Mouse (Mus musculus) cerebral cortex, adult 2 months (tissue): ENCODE results near the gene Bbs1.

Experiments used
- WGBS: fragments of 180-500 bp; shearing (Covaris S2); methylation state at CpG from one replicate; pipeline ENCODE4 v1.1.7; 2018; 5-methylcytosine and 5-hydroxymethylcytosine counted together

Gene Bbs1

GRCm38 (mm10) chr19:4905979-4906794 is at the start of gene Bbs1:
TSS of gene Bbs1 (minus strand) at chr19:4906628.
- 4% methylated on average over 31 of the region's 31 CpGs for WGBS

- WGBS: 84% methylated on average over 9 of the region's 9 CpGs
These were observed 42.2 kb upstream of the Bbs1 start for GRCm38 (mm10) chr19:4948641-4949040.

- WGBS: 49% methylated on average over 6 of the region's 6 CpGs
These were observed 39.1 kb upstream of the Bbs1 start for GRCm38 (mm10) chr19:4945540-4945939.

GRCm38 (mm10) chr19:4943253-4943588 is 36.8 kb upstream of the Bbs1 start:
- 3% methylated on average over 13 of the region's 13 CpGs for WGBS

- 2% methylated on average over 44 of the region's 55 CpGs for WGBS
These were observed 36.3 kb upstream of the Bbs1 start, which contains the start of gene Peli3 for GRCm38 (mm10) chr19:4942551-4943252. TSS of gene Peli3 (minus strand) at chr19:4943127.

GRCm38 (mm10) chr19:4937444-4938310 is 31.2 kb upstream of the Bbs1 start:
- WGBS: 81% methylated on average over 17 of the region's 17 CpGs

GRCm38 (mm10) chr19:4936896-4937295 is 30.5 kb upstream of the Bbs1 start:
- 91% methylated on average over 2 of the region's 2 CpGs for WGBS

GRCm38 (mm10) chr19:4928781-4929180 is 22.4 kb upstream of the Bbs1 start:
- WGBS: 45% methylated on average over 5 of the region's 5 CpGs

- WGBS: under 1% methylated on average over 32 of the region's 32 CpGs
These were observed 21.6 kb upstream of the Bbs1 start, which contains the start of gene Dpp3 for GRCm38 (mm10) chr19:4927904-4928531. TSS of gene Dpp3 (minus strand) at chr19:4928287.

GRCm38 (mm10) chr19:4925121-4925860 is 18.9 kb upstream of the Bbs1 start:
- WGBS: 95% methylated on average over 11 of the region's 11 CpGs

GRCm38 (mm10) chr19:4919652-4920051 is 13.2 kb upstream of the Bbs1 start:
- 85% methylated on average over 6 of the region's 6 CpGs for WGBS

- 82% methylated on average over 10 of the region's 10 CpGs for WGBS
These were observed 10.4 kb upstream of the Bbs1 start for GRCm38 (mm10) chr19:4916827-4917226.

- WGBS: 95% methylated on average over 15 of the region's 15 CpGs
These were observed 9.6 kb upstream of the Bbs1 start for GRCm38 (mm10) chr19:4915924-4916603.

GRCm38 (mm10) chr19:4909376-4909775 is 2.9 kb upstream of the Bbs1 start:
- 92% methylated on average over 7 of the region's 7 CpGs for WGBS

GRCm38 (mm10) chr19:4908107-4908506 is 1.7 kb upstream of the Bbs1 start:
- WGBS: 80% methylated on average over 4 of the region's 4 CpGs

- 76% methylated on average over 3 of the region's 3 CpGs for WGBS
These were observed 6.5 kb downstream of the Bbs1 start for GRCm38 (mm10) chr19:4899888-4900287.

- 87% methylated on average over 9 of the region's 9 CpGs for WGBS
These were observed 7.5 kb downstream of the Bbs1 start for GRCm38 (mm10) chr19:4898972-4899371.

GRCm38 (mm10) chr19:4896780-4897520 is 9.5 kb downstream of the Bbs1 start:
- 70% methylated on average over 21 of the region's 21 CpGs for WGBS

GRCm38 (mm10) chr19:4891798-4892197 is 14.6 kb downstream of the Bbs1 start:
- WGBS: 84% methylated on average over 3 of the region's 3 CpGs

- 88% methylated on average over 10 of the region's 10 CpGs for WGBS
These were observed 16.6 kb downstream of the Bbs1 start for GRCm38 (mm10) chr19:4889791-4890190.
